Mouse (Mus musculus): ENCODE data around the gene Tmc8. TPM values are rescaled to one million over a fixed set of nuclear protein-coding genes. Genes with fewer than 3 reads are reported as not detected.
"Not testable (repeated sequence)": the region's sequence is repeated elsewhere in the genome, so short reads cannot be mapped to it uniquely, and the experiment has no call there.

Gene Tmc8
- polyA plus RNA-seq, 1 experiment from 2014 or later, result 1.2 TPM

DNA sequence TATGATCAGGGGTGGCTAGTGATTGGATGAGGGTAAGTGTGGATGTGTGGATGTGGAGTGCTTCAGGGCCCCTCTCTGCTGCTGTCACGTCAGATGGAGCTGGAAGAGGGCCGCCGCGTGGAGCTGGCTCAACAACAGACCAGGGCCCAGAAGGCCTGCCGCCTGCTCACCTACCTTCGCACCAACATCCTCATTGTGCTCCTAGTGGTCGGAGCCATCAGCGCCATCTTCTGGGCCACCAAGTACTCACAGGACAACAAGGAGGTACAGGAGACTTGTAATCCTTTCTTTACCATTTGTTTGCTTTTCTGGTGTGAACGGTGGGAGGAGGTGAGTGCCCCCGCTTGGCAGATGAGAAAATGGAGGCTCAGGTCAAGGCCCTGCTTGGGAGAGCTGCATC is 4.4 kb downstream of the Tmc8 start:
- Histone ChIP-seq H3K4me2 (no peak overlapping the region), H3K27me3 (peaks cover 54% of the 10 kb centered on the region), H3K4me1 (peaks cover 25% of the 10 kb centered on the region), H3K4me3 (replicated peaks) (no peak overlapping the region), H3K27ac (no peak overlapping the region), H3K9me3 (no peaks in the 10 kb centered on the region), H3K36me3 (replicated peaks) (no peaks in the 10 kb centered on the region), H3K9ac (0 out of 2 replicates have a peak overlapping the region, but pooled peaks have one; percentile 7)
- ATAC-seq (ENCODE audit: low FRiP score), result no peak
- 8% methylated on average over 10 of the region's 10 CpGs for WGBS

GRCm38 (mm10) chr11:117788481-117788880 is 6.6 kb downstream of the Tmc8 start:
- H3K9ac ChIP-seq; H3K4me3 ChIP-seq (replicated peaks); H3K36me3 ChIP-seq (replicated peaks); H3K27ac ChIP-seq; H3K9me3 ChIP-seq; H3K4me2 ChIP-seq; ATAC-seq (ENCODE audit: low FRiP score): not testable (repeated sequence)
- H3K4me1 ChIP-seq, result peaks cover 14% of the 10 kb centered on the region
- 82% methylated on average over 7 of the region's 7 CpGs for WGBS
- peaks cover 47% of the 10 kb centered on the region for H3K27me3 ChIP-seq

DNA sequence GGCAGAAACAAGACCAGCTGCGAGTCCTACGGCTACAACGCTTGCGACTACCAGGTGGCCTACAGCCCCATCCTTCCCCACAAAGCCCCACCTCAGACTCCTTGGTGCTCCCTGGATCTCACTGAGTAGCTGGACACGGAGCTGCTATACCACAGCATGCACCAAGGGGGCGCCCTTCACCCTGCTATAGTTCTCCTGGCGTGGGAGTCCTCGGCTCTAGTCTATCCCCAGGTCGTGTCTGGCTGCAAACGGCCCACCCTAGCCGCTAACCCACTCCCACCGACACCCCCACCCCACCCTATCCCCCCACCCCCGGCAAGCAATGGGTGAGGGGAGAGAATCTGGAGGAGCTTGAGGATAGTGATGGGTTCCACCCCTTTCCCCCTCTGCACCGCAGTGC is 8.4 kb downstream of the Tmc8 start:
- peaks cover 35% of the 10 kb centered on the region for H3K27me3 ChIP-seq
- H3K4me1 ChIP-seq, result peaks cover 11% of the 10 kb centered on the region; the same call in 1 of the 2 replicates
- ATAC-seq (ENCODE audit: low FRiP score), result 0 out of 2 replicates have a peak, but pooled peaks have one; percentile 9
- no peaks in the 10 kb centered on the region for H3K36me3 ChIP-seq (replicated peaks)
- WGBS, result 5% methylated on average over 14 of the region's 14 CpGs
- no peak overlapping the region for H3K27ac ChIP-seq
- no peak overlapping the region for H3K4me3 ChIP-seq (replicated peaks)
- peak overlapping the region; percentile 39 for H3K4me2 ChIP-seq
- no peak overlapping the region for H3K9ac ChIP-seq
- no peaks in the 10 kb centered on the region for H3K9me3 ChIP-seq

DNA sequence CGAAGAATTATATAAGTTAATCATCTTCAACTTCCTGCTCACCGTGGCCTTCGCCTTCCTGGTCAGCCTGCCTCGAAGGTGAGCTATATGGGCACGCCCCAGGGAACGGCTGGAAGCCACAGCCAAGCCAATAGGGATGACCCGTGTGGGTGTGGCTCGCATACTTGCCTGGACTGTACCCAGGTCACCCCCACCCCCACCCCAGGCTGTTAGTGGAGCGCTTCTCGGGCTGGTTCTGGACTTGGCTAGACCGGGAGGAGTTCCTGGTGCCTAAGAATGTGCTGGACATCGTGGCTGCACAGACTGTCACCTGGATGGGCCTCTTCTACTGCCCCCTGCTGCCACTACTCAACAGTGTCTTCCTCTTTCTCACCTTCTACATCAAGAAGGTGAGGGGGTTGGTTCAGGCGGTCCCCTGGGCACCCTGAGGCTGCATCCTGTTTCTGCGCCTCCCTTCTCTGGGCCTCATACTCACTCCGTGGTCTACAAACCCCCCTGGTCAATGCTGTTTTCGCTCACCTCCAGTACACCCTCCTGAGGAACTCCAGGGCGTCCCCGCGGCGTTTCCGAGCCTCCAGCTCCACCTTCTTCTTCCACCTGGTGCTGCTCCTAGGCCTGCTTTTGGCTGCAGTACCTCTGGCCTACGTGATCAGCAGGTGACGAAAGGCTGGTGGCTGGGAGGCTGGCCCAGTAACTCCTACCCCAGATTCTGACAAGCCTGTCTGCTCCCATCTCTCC is 9.0 kb downstream of the Tmc8 start:
- Histone ChIP-seq H3K27ac (no peak overlapping the region), H3K9ac (no peak overlapping the region), H3K27me3 (peaks cover 32% of the 10 kb centered on the region), H3K36me3 (replicated peaks) (no peaks in the 10 kb centered on the region), H3K9me3 (no peaks in the 10 kb centered on the region), H3K4me2 (peak overlapping the region; percentile 39), H3K4me1 (peaks cover 11% of the 10 kb centered on the region; the same call in 1 of the 2 replicates), H3K4me3 (replicated peaks) (no peak overlapping the region)
- 0 out of 2 replicates have a peak, but pooled peaks have one; percentile 11 for ATAC-seq (ENCODE audit: low FRiP score)
- 34% methylated on average over 23 of the region's 23 CpGs for WGBS

DNA sequence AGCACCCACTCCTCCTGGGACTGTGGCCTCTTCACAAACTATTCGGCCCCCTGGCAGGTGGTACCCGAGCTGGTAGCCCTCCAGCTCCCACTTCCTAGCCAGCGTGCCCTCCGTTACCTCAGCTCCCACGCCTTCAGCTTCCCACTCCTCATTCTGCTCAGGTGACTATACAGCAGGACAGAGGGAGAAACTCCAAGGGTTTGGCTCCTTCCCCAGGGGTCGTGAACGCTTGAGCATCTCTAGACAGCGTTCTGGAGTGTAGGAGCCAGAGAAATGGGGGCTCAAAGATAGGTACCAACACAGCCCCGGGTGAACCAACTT is 9.5 kb downstream of the Tmc8 start:
- Histone ChIP-seq H3K9me3 (no peaks in the 10 kb centered on the region), H3K27me3 (peaks cover 32% of the 10 kb centered on the region), H3K27ac (no peak overlapping the region), H3K4me1 (peaks cover 8% of the 10 kb centered on the region; the same call in 1 of the 2 replicates), H3K4me2 (no peak overlapping the region), H3K9ac (no peak overlapping the region), H3K36me3 (replicated peaks) (no peaks in the 10 kb centered on the region), H3K4me3 (replicated peaks) (no peak overlapping the region)
- ATAC-seq (ENCODE audit: low FRiP score), result no peak
- whole genome bisulfite sequencing, result 86% methylated on average over 9 of the region's 9 CpGs

- Histone ChIP-seq H3K9me3 (no peaks in the 10 kb centered on the region), H3K4me1 (peaks cover 8% of the 10 kb centered on the region; the same call in 1 of the 2 replicates), H3K27me3 (peaks cover 32% of the 10 kb centered on the region), H3K4me3 (replicated peaks) (no peak overlapping the region), H3K9ac (no peak overlapping the region), H3K36me3 (replicated peaks) (no peaks in the 10 kb centered on the region), H3K4me2 (peak overlapping the region; percentile 13; the same call in 1 of the 2 replicates), H3K27ac (no peak overlapping the region)
- ATAC-seq (ENCODE audit: low FRiP score), result no peak
- 7% methylated on average over 22 of the region's 22 CpGs for whole genome bisulfite sequencing
Measured at GRCm38 (mm10) chr11:117792281-117792888, 10.5 kb downstream of the Tmc8 start.

GRCm38 (mm10) chr11:117794035-117794551 is 12.2 kb downstream of the Tmc8 start:
- Histone ChIP-seq H3K36me3 (replicated peaks) (no peaks in the 10 kb centered on the region), H3K9ac (no peak overlapping the region), H3K4me1 (peaks cover 8% of the 10 kb centered on the region; the same call in 1 of the 2 replicates), H3K9me3 (no peaks in the 10 kb centered on the region), H3K4me3 (replicated peaks) (no peak overlapping the region), H3K27me3 (peaks cover 41% of the 10 kb centered on the region), H3K27ac (no peak overlapping the region), H3K4me2 (no peak overlapping the region)
- no peak for ATAC-seq (ENCODE audit: low FRiP score)
- 53% methylated on average over 4 of the region's 4 CpGs for WGBS

DNA sequence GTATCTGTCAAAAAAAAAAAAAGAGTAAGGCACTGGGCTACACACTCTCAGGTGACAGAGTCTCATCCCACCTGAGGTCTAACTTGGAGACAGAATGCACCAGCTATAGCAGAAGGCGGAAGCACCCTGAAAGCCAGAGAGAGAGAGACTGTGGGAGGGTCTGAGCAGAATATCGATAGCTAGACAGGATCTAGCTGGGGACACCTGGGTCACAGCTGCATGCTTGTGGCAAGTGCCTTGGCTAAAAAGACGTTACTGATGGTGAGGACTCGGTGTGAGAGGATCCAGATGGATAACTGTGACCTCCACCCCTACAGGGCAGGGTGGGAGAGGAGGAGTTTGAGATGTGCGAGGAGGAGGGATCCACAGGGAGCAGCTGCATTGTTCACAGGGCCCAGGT is 15.1 kb downstream of the Tmc8 start:
- Histone ChIP-seq H3K27ac (no peak overlapping the region), H3K9ac (no peak overlapping the region), H3K4me3 (replicated peaks) (no peak overlapping the region), H3K27me3 (peaks cover 22% of the 10 kb centered on the region), H3K36me3 (replicated peaks) (no peaks in the 10 kb centered on the region), H3K4me2 (no peak overlapping the region), H3K9me3 (no peaks in the 10 kb centered on the region), H3K4me1 (no peaks in the 10 kb centered on the region)
- no peak for ATAC-seq (ENCODE audit: low FRiP score)
- 61% methylated on average over 5 of the region's 5 CpGs for WGBS

- Histone ChIP-seq H3K27me3 (peaks cover 19% of the 10 kb centered on the region), H3K4me1 (no peaks in the 10 kb centered on the region), H3K36me3 (replicated peaks) (no peaks in the 10 kb centered on the region), H3K9me3 (no peaks in the 10 kb centered on the region), H3K9ac (no peak within 1 kb of the TSS), H3K4me2 (no peak within 1 kb of the TSS), H3K4me3 (replicated peaks) (no peak within 1 kb of the TSS), H3K27ac (no peak within 1 kb of the TSS)
- 72% methylated on average over 9 of the region's 9 CpGs for WGBS
- ATAC-seq (ENCODE audit: low FRiP score), result no peak
Measured at GRCm38 (mm10) chr11:117797511-117798159, 15.8 kb downstream of the Tmc8 start, which contains the start of gene 6030468B19Rik. 6030468B19Rik (plus strand) TSS chr11:117797660.

GRCm38 (mm10) chr11:117798160-117798541 is 16.3 kb downstream of the Tmc8 start:
- ATAC-seq (ENCODE audit: low FRiP score), result no peak
- peaks cover 17% of the 10 kb centered on the region for H3K27me3 ChIP-seq
- WGBS, result 68% methylated on average over 2 of the region's 2 CpGs

GRCm38 (mm10) chr11:117799174-117799573 is 17.3 kb downstream of the Tmc8 start:
- H3K4me3 ChIP-seq (replicated peaks), result no peak overlapping the region
- no peak for ATAC-seq (ENCODE audit: low FRiP score)
- 75% methylated on average over 5 of the region's 5 CpGs for WGBS
- no peak overlapping the region for H3K27ac ChIP-seq
- H3K9ac ChIP-seq, result no peak overlapping the region
- H3K36me3 ChIP-seq (replicated peaks), result no peaks in the 10 kb centered on the region
- H3K4me2 ChIP-seq, result no peak overlapping the region
- no peaks in the 10 kb centered on the region for H3K9me3 ChIP-seq
- H3K27me3 ChIP-seq, result peaks cover 13% of the 10 kb centered on the region; the same call in 1 of the 2 replicates
- H3K4me1 ChIP-seq, result no peaks in the 10 kb centered on the region

More at GRCm38 (mm10) chr11:117798160-117798541, 16.3 kb downstream of the Tmc8 start:
- Histone ChIP-seq H3K4me1 (no peaks in the 10 kb centered on the region), H3K9ac (no peak overlapping the region), H3K4me3 (replicated peaks) (no peak overlapping the region), H3K27ac (no peak overlapping the region), H3K4me2 (no peak overlapping the region), H3K9me3 (no peaks in the 10 kb centered on the region), H3K36me3 (replicated peaks) (no peaks in the 10 kb centered on the region)

DNA sequence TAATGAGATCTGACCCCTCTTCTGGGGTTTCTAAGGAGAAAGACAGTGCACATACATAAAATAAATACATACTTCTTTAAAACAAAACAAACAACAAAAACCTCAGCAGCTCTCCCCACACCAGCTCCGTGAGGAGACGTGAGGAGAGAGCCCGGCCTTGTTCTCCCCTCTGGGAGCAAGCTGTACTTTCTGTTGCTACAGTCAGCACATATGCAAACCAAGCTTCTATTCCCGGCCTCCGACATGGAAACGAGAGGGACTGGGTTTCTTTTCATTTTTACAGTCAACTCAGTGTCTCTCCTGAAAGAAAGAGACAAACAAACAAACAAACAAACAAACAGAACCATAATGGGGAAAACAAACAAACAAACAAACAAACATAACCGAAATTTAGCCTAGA is 18.2 kb downstream of the Tmc8 start:
- H3K9ac ChIP-seq, result no peak overlapping the region
- no peak for ATAC-seq (ENCODE audit: low FRiP score)
- H3K36me3 ChIP-seq (replicated peaks), result no peaks in the 10 kb centered on the region
- H3K4me2 ChIP-seq, result no peak overlapping the region
- H3K27me3 ChIP-seq, result 0 out of 2 replicates have a peak, but pooled peaks cover 9% of the 10 kb centered on the region
- H3K27ac ChIP-seq, result no peak overlapping the region
- H3K4me1 ChIP-seq, result no peaks in the 10 kb centered on the region
- H3K9me3 ChIP-seq, result no peaks in the 10 kb centered on the region
- no peak overlapping the region for H3K4me3 ChIP-seq (replicated peaks)
- 90% methylated on average over 7 of the region's 7 CpGs for WGBS

Data from forebrain, embryonic 12.5 days (tissue).